Mouse (Mus musculus): ENCODE data around the gene Hbp1. TPM values are rescaled to one million over a fixed set of nuclear protein-coding genes. Genes with fewer than 3 reads are reported as not detected.

Hbp1 gene
- polyA plus RNA-seq, 1 experiment from 2014 or later, result 47.3 TPM

DNA sequence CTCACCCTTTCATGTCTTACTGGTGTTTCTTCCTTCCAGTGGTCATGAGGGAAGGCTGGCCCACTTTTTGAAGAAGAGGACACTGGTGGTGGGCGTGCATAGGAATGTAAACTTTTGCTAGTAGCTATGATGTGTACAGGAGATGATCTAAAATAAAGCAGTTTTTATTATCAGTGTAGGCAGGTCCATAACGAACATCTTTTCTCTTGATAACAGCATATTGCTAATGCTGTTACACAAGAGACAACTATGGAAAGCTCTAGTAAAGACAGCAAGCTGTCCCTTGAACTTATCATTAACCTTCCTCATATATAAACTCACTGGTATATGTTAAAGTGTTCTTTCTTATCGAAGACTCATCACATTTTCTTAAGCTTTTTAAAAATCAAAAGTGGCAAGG, 12.7 kb downstream of the Hbp1 start:
- no peak overlapping the region for H3K4me2 ChIP-seq (ENCODE audit: low read depth, low read length)
- H3K4me1 ChIP-seq (ENCODE audit: insufficient read depth), result no peaks in the 10 kb centered on the region
- ATAC-seq (no peak), DNase-seq (no peak)
- peaks cover 84% of the 10 kb centered on the region for H3K36me3 ChIP-seq (replicated peaks; ENCODE audit: insufficient read depth, low read length)
- 61% methylated on average over 3 of the region's 3 CpGs for WGBS (ENCODE audit: insufficient replicate concordance)
- no peaks in the 10 kb centered on the region for H3K27me3 ChIP-seq (ENCODE audit: insufficient read depth, low read length)
- TF ChIP-seq CTCF (IDR thresholded peaks at IDR 0.05; ENCODE audit: low read depth) (no peak), EP300 (IDR thresholded peaks at IDR 0.05; ENCODE audit: low read depth) (no peak)
- no peak overlapping the region for H3K9ac ChIP-seq (replicated peaks)
- no peak overlapping the region for H3K27ac ChIP-seq (ENCODE audit: low read depth)
- no peak overlapping the region for H3K4me3 ChIP-seq (ENCODE audit: low read depth, low read length)
- H3K9me3 ChIP-seq (ENCODE audit: low read length), result no peaks in the 10 kb centered on the region

DNA sequence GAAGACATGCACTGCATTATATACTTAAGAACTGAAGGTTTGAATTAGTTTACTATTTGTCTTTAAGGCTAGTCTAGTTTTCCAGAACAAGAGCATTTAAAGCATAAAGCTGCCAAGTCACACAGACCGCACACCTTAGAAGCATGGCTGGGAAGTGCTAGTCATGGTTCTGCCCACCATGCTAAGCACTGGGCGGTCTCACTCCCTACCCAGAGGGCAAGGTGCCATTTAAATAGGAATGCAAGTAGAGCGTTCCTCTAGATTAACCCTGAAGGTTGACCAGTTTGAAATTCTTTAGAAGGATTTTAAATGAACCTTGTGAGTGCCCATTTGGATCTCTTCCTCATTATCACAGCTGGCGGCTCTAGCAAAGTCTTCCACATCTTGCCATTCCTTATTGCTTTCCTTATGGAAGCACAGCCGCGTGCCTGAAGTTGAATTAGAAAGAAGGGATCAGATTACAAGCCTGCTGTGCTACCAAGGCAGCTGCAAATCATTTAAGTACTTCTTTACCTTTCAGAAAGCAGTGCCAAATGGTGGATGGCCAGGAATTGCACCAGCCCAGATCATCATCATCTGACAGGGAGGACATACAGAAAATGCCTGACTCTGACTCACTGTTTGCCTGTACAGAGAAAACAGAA, 13.6 kb downstream of the Hbp1 start:
- ATAC-seq (no peak), DNase-seq (no peak)
- no peaks in the 10 kb centered on the region for H3K27me3 ChIP-seq (ENCODE audit: insufficient read depth, low read length)
- WGBS (ENCODE audit: insufficient replicate concordance), result 87% methylated on average over 6 of the region's 6 CpGs
- no peak overlapping the region for H3K4me3 ChIP-seq (ENCODE audit: low read depth, low read length)
- no peaks in the 10 kb centered on the region for H3K4me1 ChIP-seq (ENCODE audit: insufficient read depth)
- no peak overlapping the region for H3K27ac ChIP-seq (ENCODE audit: low read depth)
- no peak for TF ChIP-seq CTCF (IDR thresholded peaks at IDR 0.05; ENCODE audit: low read depth)
- TF ChIP-seq EP300 (IDR thresholded peaks at IDR 0.05; ENCODE audit: low read depth), result no peak
- H3K9ac ChIP-seq (replicated peaks), result no peak overlapping the region
- H3K36me3 ChIP-seq (replicated peaks; ENCODE audit: insufficient read depth, low read length), result peaks cover 86% of the 10 kb centered on the region
- H3K9me3 ChIP-seq (ENCODE audit: low read length), result no peaks in the 10 kb centered on the region
- H3K4me2 ChIP-seq (ENCODE audit: low read depth, low read length), result no peak overlapping the region

- Histone ChIP-seq H3K4me2 (ENCODE audit: low read depth, low read length) (no peak overlapping the region), H3K4me3 (ENCODE audit: low read depth, low read length) (no peak overlapping the region), H3K9me3 (ENCODE audit: low read length) (no peaks in the 10 kb centered on the region), H3K36me3 (replicated peaks; ENCODE audit: insufficient read depth, low read length) (peaks cover 85% of the 10 kb centered on the region), H3K27ac (ENCODE audit: low read depth) (no peak overlapping the region), H3K4me1 (ENCODE audit: insufficient read depth) (no peaks in the 10 kb centered on the region), H3K9ac (replicated peaks) (no peak overlapping the region), H3K27me3 (ENCODE audit: insufficient read depth, low read length) (no peaks in the 10 kb centered on the region)
- DNase-seq (no peak), ATAC-seq (no peak)
- 95% methylated on average over 3 of the region's 3 CpGs for WGBS (ENCODE audit: insufficient replicate concordance)
- TF ChIP-seq EP300 (IDR thresholded peaks at IDR 0.05; ENCODE audit: low read depth) (no peak), CTCF (IDR thresholded peaks at IDR 0.05; ENCODE audit: low read depth) (no peak)
Measured at GRCm38 (mm10) chr12:31931818-31932217, 18.5 kb downstream of the Hbp1 start.

- TF ChIP-seq CTCF (IDR thresholded peaks at IDR 0.05; ENCODE audit: low read depth), result no peak
- TF ChIP-seq EP300 (IDR thresholded peaks at IDR 0.05; ENCODE audit: low read depth), result no peak
- peaks cover 85% of the 10 kb centered on the region for H3K36me3 ChIP-seq (replicated peaks; ENCODE audit: insufficient read depth, low read length)
Measured at GRCm38 (mm10) chr12:31928498-31928897, 21.8 kb downstream of the Hbp1 start.

DNA sequence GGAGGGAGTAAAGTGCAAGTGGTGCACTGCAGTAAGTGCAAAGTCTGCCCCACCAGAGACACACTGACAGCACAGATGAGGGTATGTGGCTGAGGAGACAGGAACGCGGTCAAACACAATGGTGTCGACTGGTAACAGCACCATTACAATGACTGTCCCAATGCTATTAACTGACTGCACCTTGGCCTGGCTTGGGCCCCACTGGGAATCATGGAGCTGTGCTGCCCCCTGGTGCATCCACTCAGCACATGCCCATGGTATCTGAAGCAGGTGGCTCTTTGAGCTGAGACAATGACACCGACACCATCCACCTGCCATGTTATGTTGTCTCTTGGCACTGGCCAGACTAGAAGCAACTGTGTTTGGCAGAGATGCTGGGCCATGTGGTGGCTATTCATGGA, 23.7 kb downstream of the Hbp1 start:
- H3K27me3 ChIP-seq (ENCODE audit: insufficient read depth, low read length), result no peaks in the 10 kb centered on the region
- TF ChIP-seq EP300 (IDR thresholded peaks at IDR 0.05; ENCODE audit: low read depth) (no peak), CTCF (IDR thresholded peaks at IDR 0.05; ENCODE audit: low read depth) (peak; percentile 84)
- H3K9ac ChIP-seq (replicated peaks), result no peak overlapping the region
- WGBS (ENCODE audit: insufficient replicate concordance), result 79% methylated on average over 4 of the region's 4 CpGs
- peak; percentile 74 for DNase-seq
- H3K9me3 ChIP-seq (ENCODE audit: low read length), result no peaks in the 10 kb centered on the region
- ATAC-seq, result peak; percentile 75
- H3K4me2 ChIP-seq (ENCODE audit: low read depth, low read length), result no peak overlapping the region
- no peaks in the 10 kb centered on the region for H3K4me1 ChIP-seq (ENCODE audit: insufficient read depth)
- H3K27ac ChIP-seq (ENCODE audit: low read depth), result no peak overlapping the region
- H3K36me3 ChIP-seq (replicated peaks; ENCODE audit: insufficient read depth, low read length), result peaks cover 72% of the 10 kb centered on the region
- no peak overlapping the region for H3K4me3 ChIP-seq (ENCODE audit: low read depth, low read length)

More at GRCm38 (mm10) chr12:31928498-31928897, 21.8 kb downstream of the Hbp1 start:
- ATAC-seq, result no peak
- H3K27ac ChIP-seq (ENCODE audit: low read depth), result no peak overlapping the region
- no peak overlapping the region for H3K4me2 ChIP-seq (ENCODE audit: low read depth, low read length)
- H3K4me1 ChIP-seq (ENCODE audit: insufficient read depth), result no peaks in the 10 kb centered on the region
- H3K4me3 ChIP-seq (ENCODE audit: low read depth, low read length), result no peak overlapping the region
- 88% methylated on average over 3 of the region's 3 CpGs for WGBS (ENCODE audit: insufficient replicate concordance)
- no peak overlapping the region for H3K9ac ChIP-seq (replicated peaks)
- no peaks in the 10 kb centered on the region for H3K27me3 ChIP-seq (ENCODE audit: insufficient read depth, low read length)
- H3K9me3 ChIP-seq (ENCODE audit: low read length), result no peaks in the 10 kb centered on the region
- no peak for DNase-seq

- no peak overlapping the region for H3K4me3 ChIP-seq (ENCODE audit: low read depth, low read length)
- 87% methylated on average over 6 of the region's 6 CpGs for WGBS (ENCODE audit: insufficient replicate concordance)
- peaks cover 59% of the 10 kb centered on the region for H3K36me3 ChIP-seq (replicated peaks; ENCODE audit: insufficient read depth, low read length)
- H3K4me2 ChIP-seq (ENCODE audit: low read depth, low read length), result no peak overlapping the region
- DNase-seq, result no peak
- H3K9ac ChIP-seq (replicated peaks), result no peak overlapping the region
- TF ChIP-seq EP300 (IDR thresholded peaks at IDR 0.05; ENCODE audit: low read depth) (no peak), CTCF (IDR thresholded peaks at IDR 0.05; ENCODE audit: low read depth) (no peak)
- no peaks in the 10 kb centered on the region for H3K27me3 ChIP-seq (ENCODE audit: insufficient read depth, low read length)
- ATAC-seq, result no peak
- no peak overlapping the region for H3K27ac ChIP-seq (ENCODE audit: low read depth)
- no peaks in the 10 kb centered on the region for H3K9me3 ChIP-seq (ENCODE audit: low read length)
- H3K4me1 ChIP-seq (ENCODE audit: insufficient read depth), result no peaks in the 10 kb centered on the region
Measured at GRCm38 (mm10) chr12:31925343-31925742, 25.0 kb downstream of the Hbp1 start.

Data from liver, postnatal 0 days (tissue).